Mouse (Mus musculus) hindbrain, embryonic 14.5 days (tissue): ENCODE data around the gene Nop2. TPM values are rescaled to one million over a fixed set of nuclear protein-coding genes. Genes with fewer than 3 reads are reported as not detected.

Source experiments
- ATAC-seq: fragments of 200-750 bp; cut with Nextera tagmentation; 2 replicates; pipeline ENCODE4 v1.8.0; 2017; ENCODE audit warnings: moderate number of reproducible peaks, mild to moderate bottlenecking, moderate TSS enrichment, moderate library complexity; ENCODE audit not compliant: low FRiP score
- DNase-seq: peaks from one replicate; pipeline ENCODE4 v3.0.0-alpha.2; 2015; ENCODE audit warnings: low spot score
- H3K27ac ChIP-seq: fragments of 300-500 bp; sonication (generic); 2 replicates; pipeline ENCODE4 v1.5.1; 2014; ENCODE audit warnings: mild to moderate bottlenecking, moderate library complexity
- H3K27me3 ChIP-seq: fragments of 300-500 bp; sonication (generic); 2 replicates; pipeline ENCODE4 v1.6.1; 2014; ENCODE audit warnings: mild to moderate bottlenecking, low read length, mixed read lengths; ENCODE audit not compliant: control insufficient read depth, insufficient read depth
- H3K36me3 ChIP-seq: fragments of 300-500 bp; sonication (generic); replicated peaks from 2 replicates; pipeline ENCODE4 v1.6.1; 2014; ENCODE audit not compliant: control insufficient read depth, insufficient read depth
- H3K4me1 ChIP-seq: fragments of 300-500 bp; sonication (generic); replicated peaks from 2 replicates; pipeline ENCODE4 v1.6.1; 2014; ENCODE audit warnings: antibody characterized with exemption, low read length, mixed read lengths; ENCODE audit not compliant: control insufficient read depth, insufficient read depth
- H3K4me2 ChIP-seq: fragments of 300-500 bp; sonication (generic); replicated peaks from 2 replicates; pipeline ENCODE4 v1.6.1; 2014; ENCODE audit warnings: mild to moderate bottlenecking, moderate library complexity
- H3K4me3 ChIP-seq: fragments of 300-500 bp; sonication (generic); replicated peaks from 2 replicates; pipeline ENCODE4 v1.5.1; 2014; ENCODE audit warnings: mild to moderate bottlenecking, low read length
- H3K9ac ChIP-seq: fragments of 300-500 bp; sonication (generic); 2 replicates; pipeline ENCODE4 v1.6.1; 2014
- H3K9me3 ChIP-seq: fragments of 300-500 bp; sonication (generic); 2 replicates; pipeline ENCODE4 v1.6.1; 2016; ENCODE audit warnings: low read length; ENCODE audit not compliant: control insufficient read depth
- WGBS: fragments of 180-500 bp; shearing (Covaris S2); extraction: QIAGEN DNeasy Blood & Tissue Kit; methylation state at CpG from one replicate; pipeline ENCODE4 v1.1.7; 2014; 5-methylcytosine and 5-hydroxymethylcytosine counted together
- polyA plus RNA-seq: library from polyadenylated mRNA; unstranded; fragments of >200 nt; fragmentation: Nextera tagmentation; extraction: Ambion mirVana; gene quantifications from 2 replicates; pipeline ENCODE4 v1.2.1, GENCODE M21; 2014

Nop2 gene
- polyA plus RNA-seq, 1 experiment from 2014 or later, result 40.3 TPM

DNA sequence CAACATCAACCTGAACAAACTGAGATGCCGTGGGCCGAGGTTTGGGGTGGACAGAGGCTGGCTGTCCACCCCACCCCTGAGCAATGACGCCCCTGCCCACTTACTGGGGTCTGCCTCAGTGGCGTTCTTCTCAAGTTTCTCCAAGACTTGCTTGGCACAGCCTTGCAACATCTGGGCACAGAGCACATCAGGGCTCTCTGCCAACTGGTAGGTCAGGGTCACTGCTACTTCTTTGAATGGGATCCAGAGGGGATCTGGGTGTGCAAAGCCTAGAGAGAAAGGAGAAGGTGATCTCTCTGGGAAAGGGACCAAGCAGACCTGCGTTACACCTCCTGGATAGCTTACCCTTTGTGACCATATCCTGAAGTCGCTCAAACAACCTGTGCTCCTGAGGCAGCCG, 41.5 kb downstream of the Nop2 start:
- ATAC-seq, result no peak
- Histone ChIP-seq H3K27ac (no peak overlapping the region), H3K9me3 (no peaks in the 10 kb centered on the region), H3K9ac (no peak overlapping the region), H3K4me2 (no peak overlapping the region), H3K27me3 (no peaks in the 10 kb centered on the region), H3K36me3 (peaks cover 99% of the 10 kb centered on the region), H3K4me1 (no peaks in the 10 kb centered on the region), H3K4me3 (no peak overlapping the region)
- 98% methylated on average over 7 of the region's 7 CpGs for WGBS
- DNase-seq, result no peak

DNA sequence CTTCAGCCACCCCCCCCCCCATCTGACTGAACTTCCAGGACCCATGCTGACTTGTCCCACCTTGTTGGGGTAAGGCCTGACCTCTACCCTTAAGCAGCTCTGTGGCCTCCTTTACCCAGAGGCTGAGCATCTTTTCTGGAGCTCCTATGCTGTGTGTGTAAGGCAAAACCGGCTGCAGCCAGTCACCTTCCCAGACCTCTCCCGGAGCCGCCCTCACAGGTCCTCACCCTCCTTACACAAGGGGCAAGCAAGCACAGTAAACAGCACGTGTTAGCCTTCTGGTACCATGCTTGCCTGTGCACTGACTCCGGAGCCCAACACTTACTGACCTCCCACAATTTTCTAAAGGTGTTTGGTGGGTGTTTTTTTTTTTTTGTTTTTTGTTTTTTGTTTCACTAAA, 43.8 kb downstream of the Nop2 start:
- Histone ChIP-seq H3K36me3 (peaks cover 99% of the 10 kb centered on the region), H3K9ac (no peak overlapping the region), H3K27me3 (no peaks in the 10 kb centered on the region), H3K4me1 (no peaks in the 10 kb centered on the region), H3K4me2 (no peak overlapping the region), H3K9me3 (no peaks in the 10 kb centered on the region), H3K27ac (no peak overlapping the region), H3K4me3 (no peak overlapping the region)
- DNase-seq, result no peak
- WGBS, result 93% methylated on average over 5 of the region's 5 CpGs
- no peak for ATAC-seq

DNA sequence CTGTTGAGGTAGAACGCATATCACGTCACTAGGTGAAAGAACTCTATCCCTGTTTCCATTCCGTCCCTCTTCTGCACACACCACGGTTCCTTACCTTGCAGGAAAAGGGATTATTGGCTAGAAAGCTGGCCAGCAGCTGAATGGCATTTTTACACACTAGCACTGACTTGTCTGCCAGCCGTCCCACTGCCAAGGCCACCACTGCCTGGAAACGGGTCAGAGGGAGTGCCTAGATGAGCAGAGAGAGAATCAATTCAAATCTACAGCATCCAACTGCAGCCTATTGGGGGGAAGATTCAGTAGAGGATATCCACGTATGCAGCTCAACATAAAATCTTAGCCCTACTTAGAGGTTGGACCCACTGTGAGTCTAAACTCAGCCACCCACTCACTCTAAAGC, 47.9 kb downstream of the Nop2 start:
- 89% methylated on average over 7 of the region's 7 CpGs for WGBS
- ATAC-seq, result no peak
- DNase-seq, result no peak

DNA sequence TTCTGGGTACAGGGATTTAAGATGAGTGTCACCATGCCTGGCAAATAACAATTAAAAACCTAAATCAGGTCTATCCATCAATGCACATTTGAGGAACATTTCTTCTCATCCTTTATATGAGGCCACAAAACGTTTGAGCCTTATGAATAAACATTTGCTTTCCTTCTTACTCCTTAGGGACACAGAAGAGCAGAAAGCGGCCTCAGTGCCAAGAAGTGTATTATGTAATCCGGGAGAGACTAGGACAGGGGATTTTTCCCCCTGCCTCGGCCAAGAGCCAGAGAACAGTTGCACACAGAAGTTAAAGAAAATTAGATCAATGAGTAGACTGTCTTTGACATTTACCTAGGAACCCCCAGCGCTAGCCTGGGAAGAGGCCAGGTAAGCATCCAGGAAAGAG, 50.4 kb downstream of the Nop2 start:
- no peak for DNase-seq
- ATAC-seq, result no peak
- 76% methylated on average over 5 of the region's 5 CpGs for WGBS

More for the DNA sequence above, 47.9 kb downstream of the Nop2 start:
- Histone ChIP-seq H3K9me3 (no peaks in the 10 kb centered on the region), H3K4me1 (no peaks in the 10 kb centered on the region), H3K4me3 (no peak overlapping the region), H3K4me2 (no peak overlapping the region), H3K27me3 (no peaks in the 10 kb centered on the region), H3K36me3 (peaks cover 95% of the 10 kb centered on the region), H3K27ac (no peak overlapping the region), H3K9ac (no peak overlapping the region)

DNA sequence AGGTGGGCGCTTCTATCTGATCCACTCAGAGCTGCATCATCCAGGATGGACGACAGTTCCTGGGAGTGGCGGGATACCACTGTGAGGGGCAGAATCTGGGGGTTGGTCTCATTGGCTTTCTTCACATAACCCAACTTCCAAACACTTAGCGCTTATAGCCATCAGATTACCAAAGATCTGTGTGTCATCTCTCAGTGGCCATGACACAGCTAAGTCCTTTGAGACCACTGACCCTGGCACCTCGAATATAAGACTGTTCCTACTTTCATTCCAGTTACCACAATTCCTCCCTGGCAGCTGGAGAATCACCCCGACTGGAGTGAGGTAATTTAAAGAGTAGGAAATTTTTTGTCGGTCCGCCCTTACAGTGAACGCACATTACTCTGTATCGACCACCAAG, 54.5 kb downstream of the Nop2 start:
- Histone ChIP-seq H3K4me1 (peaks cover 3% of the 10 kb centered on the region), H3K4me2 (no peak overlapping the region), H3K4me3 (no peak overlapping the region), H3K27ac (no peak overlapping the region), H3K9ac (no peak overlapping the region), H3K27me3 (no peaks in the 10 kb centered on the region), H3K9me3 (no peaks in the 10 kb centered on the region), H3K36me3 (peaks cover 75% of the 10 kb centered on the region)
- 97% methylated on average over 10 of the region's 10 CpGs for WGBS
- no peak for DNase-seq
- no peak for ATAC-seq

More for the DNA sequence above, 50.4 kb downstream of the Nop2 start:
- H3K27ac ChIP-seq, result no peak overlapping the region
- H3K27me3 ChIP-seq, result no peaks in the 10 kb centered on the region
- H3K36me3 ChIP-seq, result peaks cover 95% of the 10 kb centered on the region
- H3K9ac ChIP-seq, result no peak overlapping the region
- no peak overlapping the region for H3K4me2 ChIP-seq
- no peak overlapping the region for H3K4me3 ChIP-seq
- H3K9me3 ChIP-seq, result no peaks in the 10 kb centered on the region
- H3K4me1 ChIP-seq, result no peaks in the 10 kb centered on the region

DNA sequence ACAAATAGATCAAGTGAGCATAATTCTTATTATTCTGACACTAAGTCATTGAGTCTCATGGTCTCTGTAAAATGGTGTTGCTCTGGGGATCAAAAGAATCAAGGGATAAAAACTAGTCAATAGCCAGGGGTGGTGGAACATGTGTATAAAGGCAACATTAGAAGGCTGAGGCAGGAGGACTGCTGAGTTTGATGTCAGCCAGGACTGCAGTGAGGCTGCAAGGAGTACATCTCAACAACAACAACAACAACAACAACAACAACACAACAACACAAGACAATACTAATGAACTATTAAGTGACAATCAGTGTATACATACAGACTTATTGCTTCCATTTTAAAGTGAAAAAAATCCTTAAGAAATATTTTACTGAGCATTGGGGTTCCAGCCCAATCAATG, 59.1 kb downstream of the Nop2 start:
- H3K4me1 ChIP-seq, result peaks cover 12% of the 10 kb centered on the region
- H3K27me3 ChIP-seq, result no peaks in the 10 kb centered on the region
- no peaks in the 10 kb centered on the region for H3K9me3 ChIP-seq
- H3K9ac ChIP-seq, result peak overlapping the region; percentile 55
- H3K36me3 ChIP-seq, result peaks cover 54% of the 10 kb centered on the region
- H3K4me2 ChIP-seq, result peak overlapping the region; percentile 88
- peak overlapping the region; percentile 79 for H3K27ac ChIP-seq
- H3K4me3 ChIP-seq, result peak overlapping the region; percentile 75
- ATAC-seq (no peak), DNase-seq (no peak)

DNA sequence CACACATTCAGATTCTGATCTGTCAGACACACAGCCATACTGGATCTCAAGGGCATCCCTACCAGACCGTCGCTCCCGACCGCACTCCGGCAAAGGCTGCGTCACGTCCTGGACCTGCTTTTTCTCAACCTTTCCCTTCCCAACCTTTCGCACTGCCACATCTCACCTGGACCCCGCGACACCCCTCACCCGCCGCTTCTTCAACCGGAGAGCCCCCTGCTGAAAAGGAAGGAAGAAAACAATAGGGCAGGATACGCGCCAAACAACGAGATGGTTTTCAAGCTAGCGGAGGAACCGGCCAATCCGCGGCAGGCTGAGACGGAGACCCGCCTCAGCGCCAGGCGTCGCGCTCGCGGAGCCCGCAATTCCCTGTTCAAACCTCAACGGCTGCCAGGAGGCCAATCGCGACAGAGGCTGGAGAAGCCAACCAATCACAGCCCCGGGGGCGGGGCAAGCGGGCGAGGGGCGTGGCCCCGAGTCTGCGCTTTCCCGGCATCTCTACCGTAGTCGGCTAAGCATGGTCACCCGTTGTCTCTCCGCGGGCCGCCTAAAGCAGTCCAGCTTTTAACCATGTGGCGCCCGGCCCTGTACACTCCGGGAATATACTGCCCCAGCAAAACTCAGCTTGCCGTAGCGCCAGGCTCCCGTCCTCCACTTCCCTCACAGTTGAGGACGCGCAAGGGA, 59.8 kb downstream of the Nop2 start, which contains the start of the genes Ncapd2 and Mrpl51:
Ncapd2 (minus strand) TSS at position 370 of the 684 bp plus-strand sequence.
Mrpl51 (plus strand) TSS at position 470 of the 684 bp plus-strand sequence.
- ATAC-seq, result peak; percentile 97
- Histone ChIP-seq H3K27me3 (no peaks in the 10 kb centered on the region), H3K9me3 (no peaks in the 10 kb centered on the region), H3K27ac (peak within 1 kb of the TSS; percentile 99), H3K4me3 (peak within 1 kb of the TSS; percentile 75), H3K4me1 (peaks cover 12% of the 10 kb centered on the region), H3K36me3 (peaks cover 48% of the 10 kb centered on the region), H3K4me2 (peak within 1 kb of the TSS; percentile 88), H3K9ac (peak within 1 kb of the TSS; percentile 84)
- DNase-seq, result peak; percentile 99
- WGBS, result 1% methylated on average over 54 of the region's 54 CpGs

DNA sequence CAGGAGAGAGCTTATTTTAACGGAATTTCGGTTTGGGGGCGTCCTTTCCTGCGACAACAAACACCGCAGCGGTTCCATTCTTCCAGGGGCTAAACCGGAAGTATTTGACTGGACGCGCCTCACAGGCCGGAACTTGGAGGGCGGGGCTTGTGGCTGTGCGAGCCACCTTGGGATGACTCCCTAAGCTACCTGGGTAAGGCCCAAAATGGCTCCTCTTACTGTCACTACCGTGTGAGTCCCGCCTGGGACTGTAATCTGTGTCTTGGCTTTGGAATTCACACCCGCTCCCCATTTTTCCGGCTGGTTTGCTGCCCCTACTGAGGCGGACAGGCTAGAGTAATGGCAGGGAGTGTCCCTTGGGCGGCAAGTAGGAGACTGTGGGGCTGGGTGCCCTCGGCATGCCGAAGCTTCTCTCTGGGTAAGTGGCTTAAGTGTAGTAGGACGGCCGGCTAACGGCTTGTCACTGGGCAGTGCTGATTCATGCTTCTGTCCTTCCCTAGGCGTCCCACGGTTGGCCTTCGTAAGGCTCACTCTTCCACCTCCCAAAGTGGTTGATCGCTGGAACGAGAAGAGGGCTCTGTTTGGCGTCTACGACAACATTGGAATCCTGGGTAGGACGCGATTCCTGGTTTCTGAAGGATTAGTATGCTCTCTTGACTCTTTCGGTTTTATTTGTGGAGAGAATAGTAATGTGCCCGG, 60.5 kb downstream of the Nop2 start:
- peaks cover 12% of the 10 kb centered on the region for H3K4me1 ChIP-seq
- H3K9ac ChIP-seq, result peak overlapping the region; percentile 84
- H3K4me2 ChIP-seq, result peak overlapping the region; percentile 88
- H3K4me3 ChIP-seq, result peak overlapping the region; percentile 75
- under 1% methylated on average over 34 of the region's 34 CpGs for WGBS
- no peaks in the 10 kb centered on the region for H3K9me3 ChIP-seq
- H3K27me3 ChIP-seq, result no peaks in the 10 kb centered on the region
- peaks cover 41% of the 10 kb centered on the region for H3K36me3 ChIP-seq
- peak overlapping the region; percentile 99 for H3K27ac ChIP-seq
- DNase-seq (peak; percentile 91), ATAC-seq (peak; percentile 93)

DNA sequence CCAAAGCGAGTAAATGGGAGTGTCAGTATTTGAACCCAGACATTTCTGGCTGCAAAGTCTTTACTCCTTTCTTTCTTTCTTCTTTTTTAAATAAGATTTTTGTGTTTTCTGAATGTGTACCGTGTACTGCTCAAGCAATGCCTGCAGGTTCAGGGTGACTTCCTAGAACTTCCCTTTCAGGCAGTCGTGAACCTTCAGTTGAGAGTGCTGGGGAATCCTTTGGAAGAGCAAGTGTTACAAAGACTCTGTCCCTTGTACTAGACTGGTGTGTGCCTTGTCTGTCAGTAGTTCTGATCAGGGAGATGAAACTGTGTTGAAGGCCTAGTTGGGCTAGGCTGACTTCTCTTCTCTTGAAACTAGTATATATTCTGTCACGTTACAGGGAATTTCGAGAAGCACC, 61.1 kb downstream of the Nop2 start:
- DNase-seq, result no peak
- no peaks in the 10 kb centered on the region for H3K9me3 ChIP-seq

More for the DNA sequence above, 61.1 kb downstream of the Nop2 start:
- H3K27me3 ChIP-seq, result no peaks in the 10 kb centered on the region
- H3K27ac ChIP-seq, result no peak overlapping the region; the same call in 1 of the 2 replicates
- H3K4me1 ChIP-seq, result peaks cover 12% of the 10 kb centered on the region
- H3K4me2 ChIP-seq, result peak overlapping the region; percentile 88
- 53% methylated on average over 5 of the region's 5 CpGs for WGBS
- no peak for ATAC-seq
- H3K4me3 ChIP-seq, result peak overlapping the region; percentile 75
- peaks cover 34% of the 10 kb centered on the region for H3K36me3 ChIP-seq
- H3K9ac ChIP-seq, result peak overlapping the region; percentile 84
